In genomic region chr8:126622111-126622795, GRCm38 (mm10) we compare ENCODE assay signal across 18 mouse cellular contexts.
"Had no signal": no experiment of that assay in that cellular context is flagged by ENCODE, and none has a peak within 500 bp of the region (broad histone marks: within the 10 kb centered on the region; RNA-seq: fewer than 3 reads in every experiment).

No protein-coding gene starts in this region.

- H3K9ac ChIP-seq: liver, embryonic 12.5 days; liver, embryonic 14.5 days; lung, embryonic 14.5 days; midbrain, embryonic 12.5 days; neural tube, embryonic 13.5 days; neural tube, embryonic 15.5 days; stomach, embryonic 15.5 days had no signal

- DNase-seq: lung, adult 18-20 months; lung, embryonic 14.5 days; lung, postnatal 10 days; lung, postnatal 4 days; midbrain, embryonic 14.5 days; retina, postnatal 1 day; right cerebral cortex, adult 18-20 months; right cerebral cortex, postnatal 25 days had no signal

- H3K27me3 ChIP-seq: liver, embryonic 12.5 days; midbrain, embryonic 12.5 days; neural tube, embryonic 13.5 days; neural tube, embryonic 15.5 days; stomach, embryonic 15.5 days had no signal

- H3K4me3 ChIP-seq: liver, embryonic 12.5 days; midbrain, embryonic 10.5 days; midbrain, embryonic 12.5 days; myocyte; neural tube, embryonic 13.5 days; neural tube, embryonic 15.5 days; stomach, embryonic 15.5 days had no signal

- H3K4me2 ChIP-seq: liver, embryonic 12.5 days; lung, embryonic 14.5 days; midbrain, embryonic 12.5 days; neural tube, embryonic 13.5 days; neural tube, embryonic 15.5 days; stomach, embryonic 15.5 days had no signal

- H3K27ac ChIP-seq: liver, embryonic 12.5 days; liver, embryonic 14.5 days; midbrain, embryonic 10.5 days; midbrain, embryonic 12.5 days; neural tube, embryonic 13.5 days; neural tube, embryonic 15.5 days; stomach, embryonic 15.5 days; stomach, postnatal 0 days had no signal

- ATAC-seq: liver, embryonic 12.5 days; midbrain, embryonic 16.5 days had no signal

- H3K9me3 ChIP-seq: liver, embryonic 12.5 days; midbrain, embryonic 10.5 days; midbrain, embryonic 12.5 days; neural tube, embryonic 13.5 days; neural tube, embryonic 15.5 days; stomach, embryonic 15.5 days had no signal

- H3K4me1 ChIP-seq: midbrain, embryonic 10.5 days; midbrain, embryonic 12.5 days; neural tube, embryonic 13.5 days; neural tube, embryonic 15.5 days; stomach, embryonic 15.5 days had no signal

- H3K36me3 ChIP-seq: liver, embryonic 12.5 days; midbrain, embryonic 10.5 days; midbrain, embryonic 12.5 days; neural tube, embryonic 13.5 days; neural tube, embryonic 15.5 days; stomach, embryonic 15.5 days had no signal
